Mouse (Mus musculus): ENCODE results near the gene Bpi.

Gene Bpi

DNA sequence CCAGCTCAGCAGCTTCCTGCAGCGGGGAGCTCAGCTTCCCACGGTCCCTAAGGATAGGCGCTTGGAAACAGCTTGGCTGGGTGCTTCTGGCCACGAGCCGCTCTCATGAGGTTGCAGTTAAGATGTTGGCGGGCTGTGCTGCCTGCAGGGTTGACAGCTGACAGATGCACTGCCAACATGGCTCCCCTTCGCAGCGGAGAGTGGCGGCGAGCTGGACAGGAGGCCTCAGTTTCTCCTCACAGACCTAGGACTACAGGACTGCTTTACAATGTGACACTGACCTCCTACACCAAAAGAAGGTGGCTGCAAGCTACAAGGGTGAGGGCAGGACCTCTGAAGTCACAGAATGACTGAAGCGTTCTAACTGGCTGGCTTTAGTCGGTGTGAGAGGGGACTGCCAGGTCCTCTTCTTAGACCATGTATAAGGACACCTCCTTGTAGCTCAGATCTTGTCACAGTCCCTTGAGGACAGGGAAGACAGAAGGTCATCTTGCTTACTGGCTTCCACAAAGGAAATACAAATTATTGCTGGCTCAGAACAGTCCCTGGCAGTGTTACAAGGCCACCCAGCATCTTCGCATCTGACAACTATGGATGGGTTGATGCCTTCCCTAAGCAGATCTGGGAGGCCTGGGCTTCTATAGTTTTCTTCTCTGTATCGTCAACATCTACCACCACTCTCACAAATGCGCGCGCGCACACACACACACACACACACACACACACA is 15.6 kb upstream of the Bpi start:
- DNase-seq (ENCODE audit: low spot score in 2 of 2), result no peak

DNA sequence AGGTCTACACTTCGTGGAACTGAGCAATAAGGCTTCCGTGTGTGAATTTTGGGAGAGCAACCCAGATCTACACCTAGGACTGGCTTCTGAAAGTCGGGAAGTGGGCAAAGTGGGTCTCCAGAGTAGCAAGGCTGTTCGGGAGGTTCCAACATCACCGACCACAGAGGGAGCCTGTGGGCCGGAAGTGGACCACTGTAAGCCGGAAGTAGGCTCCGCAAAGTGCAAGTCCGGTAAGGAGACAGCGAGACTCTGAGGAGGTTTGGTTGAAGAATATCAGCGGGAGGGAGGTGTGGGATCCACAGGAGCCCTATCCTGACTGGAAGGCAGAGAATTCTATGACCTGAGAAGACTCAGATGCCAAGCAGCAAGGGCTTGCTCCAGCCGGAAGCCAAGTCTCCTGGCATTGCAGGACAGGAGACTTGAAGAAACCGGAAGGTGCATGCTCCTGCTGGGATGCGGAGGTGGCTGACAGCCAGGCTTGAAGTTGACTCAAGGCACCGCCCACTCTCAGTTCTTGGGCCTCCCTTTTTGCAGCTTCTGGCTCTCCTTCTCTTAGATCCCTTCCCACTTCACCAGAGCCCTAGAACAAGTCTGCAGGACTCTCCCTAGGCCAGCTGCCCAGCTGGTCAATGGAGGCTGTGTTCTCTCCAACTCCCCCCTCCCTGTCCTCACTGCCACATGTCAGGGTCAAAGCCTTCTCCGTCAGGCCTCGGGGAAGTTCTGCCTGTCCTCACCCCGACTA is 14.6 kb upstream of the Bpi start:
- DNase-seq (ENCODE audit: low spot score in 2 of 2), result no peak

DNA sequence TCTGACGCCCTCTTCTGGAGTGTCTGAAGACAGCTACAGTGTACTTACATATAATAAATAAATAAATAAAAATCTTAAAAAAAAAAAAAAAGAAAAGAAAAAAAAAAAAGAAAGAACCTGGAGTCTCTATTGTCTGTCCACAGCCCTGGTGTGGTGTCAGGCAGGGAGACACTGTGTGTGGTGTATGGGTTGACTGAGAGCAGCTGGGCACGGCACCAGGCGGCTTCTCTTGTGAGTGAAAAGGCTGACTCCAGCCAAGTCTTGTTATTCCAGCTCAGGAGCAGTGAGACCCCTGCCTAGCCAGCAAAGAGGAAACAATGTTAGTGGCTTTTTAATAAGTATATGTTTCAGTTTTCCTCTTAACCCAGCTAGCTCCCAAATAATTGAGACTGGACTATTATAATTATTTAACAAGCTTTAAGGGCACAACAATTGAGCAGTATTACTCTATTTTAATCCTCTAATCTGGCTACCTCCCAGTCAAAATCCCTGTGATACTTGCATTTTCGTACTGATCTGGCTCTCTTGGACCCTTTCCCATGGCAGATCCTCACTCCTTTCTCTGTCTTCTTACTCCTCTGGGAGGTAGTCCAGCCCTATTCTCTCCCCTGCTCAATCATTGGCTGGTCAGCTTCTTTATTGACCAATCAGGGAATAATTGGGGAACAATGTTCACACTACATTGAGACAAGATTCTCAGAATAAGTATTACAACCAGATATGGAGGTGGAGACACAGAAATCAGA is 12.6 kb upstream of the Bpi start:
- no peak for DNase-seq (ENCODE audit: low spot score in 2 of 2)

DNA sequence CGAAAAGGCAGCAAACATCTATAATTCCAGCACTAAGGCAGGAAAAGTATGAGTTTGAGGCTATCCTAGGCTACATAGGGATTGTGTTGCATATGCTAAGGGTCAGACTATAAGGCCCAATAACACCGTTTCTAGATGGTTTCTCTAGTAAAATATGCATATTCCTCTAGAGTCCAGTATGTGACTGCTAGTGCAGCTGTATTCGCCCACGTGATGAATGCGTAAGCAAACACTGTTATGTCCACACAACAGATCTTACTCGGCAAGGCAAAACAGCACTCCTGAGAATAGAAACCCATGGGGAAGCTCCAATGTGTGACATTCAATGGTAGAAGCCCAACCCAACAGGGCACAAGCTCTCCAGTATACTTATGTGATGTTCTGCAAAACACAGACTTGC is 10.0 kb upstream of the Bpi start:
- DNase-seq (ENCODE audit: low spot score in 2 of 2), result no peak

DNA sequence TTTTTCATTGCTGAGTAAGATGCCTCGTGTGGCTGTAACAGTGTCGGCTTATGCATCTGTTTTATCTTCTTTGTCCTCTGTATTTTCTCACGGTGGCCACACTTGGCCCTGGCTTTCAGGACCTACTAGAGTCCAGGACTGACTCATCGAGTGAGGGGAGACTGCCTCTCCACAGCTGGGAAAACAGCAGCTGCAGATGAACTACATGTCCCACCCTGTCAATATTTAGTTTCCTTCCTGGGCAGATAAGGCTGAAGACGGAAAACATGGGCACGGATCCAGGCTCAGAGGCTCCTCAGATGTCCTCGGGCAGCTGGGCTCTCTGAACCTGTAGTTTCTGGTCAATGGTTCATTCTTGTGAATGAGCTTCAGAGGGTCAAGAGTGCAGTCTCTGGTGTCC is 9.6 kb upstream of the Bpi start:
- DNase-seq (ENCODE audit: low spot score in 2 of 2), result no peak

DNA sequence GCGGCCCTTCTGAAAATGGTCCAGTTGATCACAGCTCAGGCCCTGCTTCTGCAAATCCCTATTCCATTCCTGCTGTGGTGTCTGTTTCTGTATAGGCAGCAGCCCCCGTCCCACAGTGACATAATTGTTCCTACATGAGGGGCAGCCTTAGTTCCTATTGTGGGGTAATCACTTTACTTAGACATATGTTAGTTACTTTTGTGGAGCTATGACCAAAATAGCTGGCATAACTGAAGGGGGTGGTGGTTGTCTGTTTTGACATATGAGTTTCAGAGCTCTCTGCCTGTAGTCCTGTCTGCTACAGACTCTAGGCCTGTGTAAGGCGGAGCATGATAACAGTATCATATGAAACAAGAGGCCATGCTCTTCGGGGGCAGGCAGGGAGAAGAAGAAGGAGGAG is 7.3 kb upstream of the Bpi start:
- no peak for DNase-seq (ENCODE audit: low spot score in 2 of 2)

DNA sequence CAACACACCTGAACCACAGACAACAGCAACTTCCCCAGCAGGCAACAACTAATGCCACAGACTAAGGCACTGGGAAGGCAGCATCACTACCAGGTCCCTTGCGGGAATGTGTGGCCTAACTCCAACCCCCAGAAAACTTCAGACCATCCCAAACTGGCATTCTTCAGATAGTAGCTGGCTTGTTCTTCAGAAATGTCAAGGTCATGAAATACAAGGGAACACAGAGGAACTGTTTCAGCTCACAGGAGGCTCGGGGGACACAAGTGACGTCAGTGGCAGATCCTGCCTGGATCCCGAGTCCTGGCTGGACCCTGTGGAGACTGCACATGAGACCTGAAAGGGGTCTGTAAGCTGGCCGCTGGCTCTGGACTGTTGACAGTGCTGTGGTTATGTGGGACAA is 4.1 kb upstream of the Bpi start:
- DNase-seq (ENCODE audit: low spot score in 2 of 2), result no peak

DNA sequence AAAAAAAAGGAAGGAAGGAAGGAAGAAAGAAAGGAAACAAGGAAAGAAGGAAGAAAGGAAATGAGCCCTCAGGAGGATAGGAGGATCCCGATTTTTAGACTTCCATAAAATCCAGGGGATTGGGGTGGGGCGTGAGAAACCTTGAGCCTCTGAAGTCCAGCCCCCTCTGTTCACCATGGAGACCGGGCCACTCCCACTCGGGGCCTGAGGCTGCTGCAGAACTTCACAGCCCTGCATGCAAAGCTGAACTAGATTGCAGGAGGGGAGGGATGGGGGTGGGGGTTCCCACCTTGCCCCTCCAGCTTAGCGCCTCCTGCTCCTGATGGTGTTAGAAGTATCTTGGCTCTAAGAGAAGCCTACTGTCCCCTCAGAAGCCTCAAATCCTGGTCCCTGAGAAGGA is 1.0 kb upstream of the Bpi start:
- DNase-seq (ENCODE audit: low spot score in 2 of 2), result no peak

DNA sequence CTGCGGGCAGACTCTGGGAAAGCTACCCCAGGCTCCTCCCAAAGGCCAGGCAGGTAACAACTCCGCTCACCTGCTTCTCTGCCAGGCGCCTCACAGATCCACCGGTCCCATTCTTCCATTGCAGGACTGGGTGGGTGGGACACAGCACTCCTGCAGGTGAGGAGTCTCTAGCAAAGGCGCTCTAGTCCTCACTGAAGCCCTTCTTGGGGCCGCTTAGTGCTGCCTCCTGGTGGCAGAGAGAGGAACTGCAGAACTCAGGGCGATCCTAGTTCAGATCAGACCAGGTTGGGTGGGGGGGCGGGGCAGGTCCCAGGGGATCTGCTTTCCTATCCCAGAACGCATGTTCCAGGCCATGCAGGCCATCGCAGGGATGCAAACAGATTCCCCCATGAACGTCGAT is 887 bp downstream of the Bpi start:
- DNase-seq (ENCODE audit: low spot score in 2 of 2), result peak; percentile 59 to 86

DNA sequence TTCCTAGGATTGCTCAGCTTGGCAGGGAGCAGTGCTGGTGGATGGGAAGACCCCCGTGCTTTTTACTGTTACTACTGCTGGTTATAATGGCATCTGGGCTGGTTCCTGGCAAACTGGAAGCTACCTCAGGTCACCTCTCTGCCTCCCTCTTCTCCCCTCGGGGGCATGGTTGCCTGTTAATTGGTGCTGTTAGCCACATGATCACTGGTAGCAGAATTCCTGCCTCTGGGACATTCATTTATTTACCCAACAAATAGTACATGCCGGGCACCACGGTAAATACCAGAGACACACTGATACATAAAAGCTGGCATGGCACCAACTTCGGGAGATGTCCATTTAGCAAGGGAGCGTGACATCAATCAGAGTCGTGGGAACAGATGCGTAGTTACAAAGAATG is 1.6 kb downstream of the Bpi start:
- no peak for DNase-seq (ENCODE audit: low spot score in 2 of 2)

DNA sequence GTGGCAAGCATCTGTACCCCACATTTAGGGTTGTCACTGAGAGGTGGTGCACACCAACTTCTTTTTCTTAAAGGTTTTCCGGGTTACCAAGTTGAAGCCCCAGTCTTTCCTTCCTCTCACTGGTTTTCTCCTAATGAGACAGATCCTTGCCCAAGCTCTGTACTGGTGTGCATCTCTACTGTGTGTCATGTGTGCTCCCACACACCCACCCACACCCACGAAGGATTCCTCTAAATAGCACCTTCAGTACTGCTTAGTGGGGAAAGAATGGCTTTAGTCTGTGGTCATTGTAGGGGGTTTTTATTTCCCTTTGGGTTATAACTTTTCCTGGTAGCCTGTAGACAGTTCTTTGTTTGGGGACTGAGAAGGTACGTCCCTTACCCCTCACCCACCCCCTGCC is 7.0 kb downstream of the Bpi start:
- no peak for DNase-seq (ENCODE audit: low spot score in 2 of 2)

DNA sequence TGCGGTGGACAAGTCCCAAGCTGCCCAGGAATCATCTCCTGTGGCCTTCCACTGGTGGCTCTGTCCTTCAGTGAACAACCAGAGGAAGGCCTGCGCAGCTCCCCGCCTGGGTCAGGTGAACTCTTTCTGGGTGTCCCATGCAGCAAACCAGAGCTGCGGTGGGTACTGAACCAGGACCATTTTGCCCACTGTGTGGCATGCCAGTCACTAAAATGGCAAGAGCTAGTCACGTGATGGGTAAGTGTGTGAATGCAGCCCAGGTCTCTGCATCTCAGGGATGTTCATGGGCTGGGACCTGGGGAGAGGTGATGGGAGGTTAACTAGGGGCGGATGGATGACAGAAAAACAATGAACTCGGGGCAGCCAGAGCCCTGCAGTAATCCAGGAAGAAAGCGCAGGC is 12.1 kb downstream of the Bpi start:
- no peak for DNase-seq (ENCODE audit: low spot score in 2 of 2)

DNA sequence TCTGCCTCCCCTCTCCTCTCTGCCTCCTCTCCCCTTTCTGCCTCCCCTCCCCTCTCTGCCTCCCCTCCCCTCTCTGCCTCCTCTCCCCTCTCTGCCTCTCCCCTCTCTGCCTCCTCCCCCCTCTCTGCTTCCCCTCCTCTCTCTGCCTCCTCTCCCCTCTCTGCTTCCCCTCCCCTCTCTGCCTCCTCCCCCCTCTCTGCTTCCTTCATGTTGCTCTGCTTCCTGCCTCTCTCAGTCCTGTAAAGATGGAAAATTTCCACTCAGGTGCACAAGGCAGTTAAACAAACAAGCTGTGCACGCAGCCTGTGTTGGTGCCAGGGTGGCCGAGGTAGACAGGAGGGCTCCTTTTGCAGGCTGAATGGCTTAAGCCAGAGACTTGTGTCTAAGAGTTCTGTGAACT is 15.8 kb downstream of the Bpi start:
- no peak for DNase-seq (ENCODE audit: low spot score in 2 of 2)

DNA sequence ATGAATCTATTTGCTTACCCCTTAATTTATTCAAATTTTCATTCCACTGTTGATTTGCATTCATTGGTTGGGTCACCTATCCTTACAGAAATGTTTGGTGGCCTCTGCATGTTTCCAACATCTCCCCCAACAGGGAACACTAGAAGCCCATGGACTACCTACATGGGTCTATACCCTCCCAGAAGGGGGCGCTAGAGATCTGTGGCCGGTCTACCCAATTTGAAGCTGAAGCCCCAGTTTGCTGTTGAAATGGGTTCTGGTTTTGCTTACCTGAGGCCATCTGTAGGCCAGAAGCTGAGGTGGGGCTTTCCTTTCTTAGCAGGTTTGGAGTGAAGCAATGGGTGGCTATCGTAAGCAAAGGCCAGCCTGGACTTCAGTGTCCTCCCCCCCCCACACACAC is 17.5 kb downstream of the Bpi start:
- DNase-seq (ENCODE audit: low spot score in 2 of 2), result no peak

DNA sequence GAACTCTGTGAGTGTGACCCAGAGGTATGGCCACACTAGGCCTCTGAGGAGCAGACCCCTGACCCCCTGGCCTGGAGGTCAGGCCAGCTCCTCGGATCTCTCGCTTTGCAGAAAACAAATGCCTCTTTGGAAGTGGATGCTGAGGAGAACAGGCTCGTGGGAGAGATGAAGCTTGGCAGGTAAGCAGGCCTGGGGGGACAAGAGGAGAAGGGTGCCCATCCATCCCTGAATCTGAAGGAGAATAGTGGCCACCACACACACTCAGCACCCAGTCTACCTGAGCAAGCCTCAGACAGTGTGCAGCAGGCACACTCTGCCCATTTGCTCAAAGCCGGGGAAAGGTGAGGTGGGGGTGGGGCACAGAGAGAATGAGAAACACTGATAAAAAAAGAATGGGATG is 17.9 kb downstream of the Bpi start:
- no peak for DNase-seq (ENCODE audit: low spot score in 2 of 2)

DNA sequence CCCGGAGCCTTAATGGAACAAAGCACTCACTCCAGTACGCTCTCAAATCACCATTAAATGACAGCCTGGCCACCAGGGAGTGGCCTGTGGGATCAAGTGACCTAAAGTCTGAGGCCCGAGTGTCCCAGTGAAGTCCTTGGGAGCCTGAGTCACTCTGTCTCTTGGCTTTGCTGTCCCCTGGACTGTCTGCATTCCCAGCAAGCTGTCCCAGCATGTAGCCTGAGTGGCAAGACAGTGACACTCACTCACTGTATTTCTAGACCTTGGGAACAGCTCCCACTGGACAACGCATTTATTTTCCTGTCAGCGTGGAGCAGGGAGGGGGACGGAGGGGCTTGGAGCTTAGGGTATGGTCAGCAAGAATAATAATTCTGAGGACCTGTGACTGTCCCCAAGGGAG is 18.6 kb downstream of the Bpi start:
- no peak for DNase-seq (ENCODE audit: low spot score in 2 of 2)

DNA sequence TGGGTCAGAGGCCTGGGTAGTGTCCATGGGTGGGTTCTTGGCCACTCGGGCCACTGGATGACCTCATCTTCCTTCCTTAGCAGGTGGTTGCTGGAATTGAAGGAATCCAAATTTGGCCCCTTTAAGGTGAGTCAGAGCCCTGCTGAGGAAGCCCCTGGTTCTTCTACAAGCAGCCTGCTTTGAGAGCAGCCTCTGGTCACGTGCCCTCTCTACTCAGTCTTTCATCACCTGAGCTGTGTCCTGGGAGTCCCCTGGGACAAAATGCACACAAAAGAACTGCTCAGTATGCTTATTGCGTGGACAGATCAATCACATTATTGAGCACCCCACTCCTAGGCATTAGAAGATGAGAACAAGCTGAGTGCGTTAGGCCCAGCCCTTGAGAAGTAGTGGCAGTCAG is 19.0 kb downstream of the Bpi start:
- DNase-seq (ENCODE audit: low spot score in 2 of 2), result no peak

DNA sequence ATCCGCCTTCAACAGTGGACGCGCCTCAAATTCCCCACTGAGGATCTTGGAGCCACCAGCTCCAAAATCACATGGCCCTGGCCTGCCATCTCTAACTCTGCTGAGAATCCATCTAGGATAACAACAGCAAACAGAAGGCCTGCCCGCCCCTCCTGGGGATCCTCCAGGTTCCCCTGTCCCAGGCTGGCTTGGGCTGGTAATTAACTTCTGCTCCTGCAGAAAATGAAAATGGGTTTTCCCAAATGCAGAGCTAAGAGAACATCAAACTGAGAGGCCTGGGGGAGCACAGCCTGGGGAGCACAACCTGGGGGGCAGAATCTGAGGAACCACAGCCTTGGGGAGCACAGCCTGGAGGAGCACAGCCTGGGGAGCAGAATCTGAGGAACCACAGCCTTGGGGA is 21.8 kb downstream of the Bpi start:
- no peak for DNase-seq (ENCODE audit: low spot score in 2 of 2)

DNA sequence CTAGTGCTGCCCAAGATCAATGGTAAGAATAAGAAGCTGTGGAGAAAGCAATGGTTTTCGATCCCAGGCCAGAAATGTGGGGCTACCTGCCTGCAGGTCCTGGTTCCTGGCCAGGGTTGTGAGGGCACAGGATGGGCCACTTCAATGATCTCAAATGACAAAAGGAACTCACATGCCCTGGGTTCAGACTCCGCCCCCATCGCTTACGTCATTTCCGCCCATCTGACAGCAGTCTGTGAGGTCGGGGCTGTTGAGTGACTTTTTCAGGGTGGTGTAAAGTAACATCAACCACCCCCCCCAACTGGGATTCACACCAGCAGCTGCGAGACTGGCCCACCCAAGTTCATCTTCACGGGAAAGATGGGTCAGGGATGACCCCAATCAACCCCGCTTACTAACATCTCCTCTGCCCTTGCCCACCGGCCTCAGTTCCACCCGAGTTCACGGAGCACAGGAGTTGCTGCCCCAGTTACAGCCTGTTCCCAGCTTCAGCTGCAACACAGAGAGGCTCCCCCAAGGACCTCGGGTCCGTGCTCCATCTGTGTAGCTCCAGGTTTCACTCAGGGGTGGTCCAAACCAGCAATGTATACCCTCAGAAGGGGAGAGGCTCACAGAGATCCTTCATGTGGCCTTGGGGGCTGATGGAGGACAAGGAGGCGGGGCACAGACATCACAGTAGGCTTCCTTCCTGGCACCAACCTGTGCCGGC is 23.8 kb downstream of the Bpi start:
- DNase-seq (ENCODE audit: low spot score in 2 of 2), result no peak

DNA sequence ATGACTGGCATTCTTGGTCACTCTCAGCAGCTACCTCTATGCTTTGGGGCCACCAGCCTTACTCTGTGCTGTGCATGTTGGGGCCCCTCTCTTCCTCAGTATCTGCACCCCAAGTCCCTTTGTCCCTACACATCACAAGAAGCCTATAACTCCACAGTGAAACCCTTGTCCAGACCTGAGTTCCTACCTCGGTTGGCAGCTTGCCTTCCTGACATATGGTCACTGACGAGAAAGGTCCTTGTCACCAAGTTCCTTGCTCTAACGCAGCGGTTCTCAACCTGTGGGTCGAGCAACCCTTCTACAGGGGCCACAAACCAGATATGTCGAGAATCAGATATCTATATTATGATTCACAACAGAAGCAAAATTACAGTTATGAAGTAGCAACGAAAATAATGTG is 25.2 kb downstream of the Bpi start:
- DNase-seq (ENCODE audit: low spot score in 2 of 2), result no peak

DNA sequence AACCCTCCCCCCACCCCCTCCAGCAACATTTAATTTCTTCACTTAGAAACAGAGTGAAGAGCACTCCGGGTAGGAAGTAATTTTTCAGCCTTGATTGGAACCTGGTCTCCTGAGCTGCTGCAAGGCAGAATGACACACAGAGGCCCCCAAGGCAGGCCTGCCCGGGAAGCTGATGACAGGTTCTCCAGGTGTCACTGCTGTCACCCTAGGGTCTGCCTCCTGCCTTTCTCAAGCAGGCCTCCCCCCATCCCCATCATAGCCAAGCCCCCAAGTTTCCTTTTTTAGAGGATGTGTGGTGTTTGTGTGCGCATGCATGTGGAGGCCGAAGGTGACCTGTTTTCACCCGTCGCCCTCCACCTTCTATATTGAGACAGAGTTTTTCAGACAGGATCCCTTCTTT is 25.9 kb downstream of the Bpi start:
- no peak for DNase-seq (ENCODE audit: low spot score in 2 of 2)

DNA sequence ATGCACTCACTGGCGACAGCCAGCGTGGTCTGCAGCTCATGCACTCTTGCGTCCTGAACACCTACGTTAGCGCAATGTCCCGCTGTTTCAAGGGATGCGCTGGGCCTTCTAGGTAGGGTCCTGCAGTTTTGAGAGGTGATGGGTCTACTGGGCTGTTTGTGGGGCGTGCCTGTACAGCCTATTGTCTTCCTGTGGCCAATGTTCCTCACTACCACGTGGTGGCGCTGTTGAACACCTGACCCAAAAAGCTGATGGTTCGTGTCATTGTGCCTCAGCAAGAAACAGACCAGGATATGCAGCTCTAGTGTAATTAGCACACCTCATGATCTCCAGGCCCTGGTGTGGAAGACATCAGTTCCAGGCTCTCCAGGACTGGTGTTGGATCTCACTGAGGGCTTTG is 26.7 kb downstream of the Bpi start:
- peak; percentile 41 to 77 for DNase-seq (ENCODE audit: low spot score in 2 of 2)
